Mouse (Mus musculus): Measurements from ENCODE around the gene Erlec1. TPM values are rescaled to one million over a fixed set of nuclear protein-coding genes. Genes with fewer than 3 reads are reported as not detected.

Gene Erlec1
- total RNA-seq (2014; rRNA removed): 11.1 and 15.2 TPM in 2 replicates
- 10.1 and 12.5 TPM in 2 replicates for polyA plus RNA-seq (2015; fragmentation: Nextera tagmentation; extraction: Ambion mirVana)

- peak; percentile 98 for ATAC-seq (ENCODE audit: low FRiP score)
- H3K9ac ChIP-seq (replicated peaks; ENCODE audit: low read length, poor library complexity, severe bottlenecking): peak within 1 kb of the TSS; percentile 83
- WGBS: under 1% methylated on average over 40 of the region's 40 CpGs
- peak within 1 kb of the TSS; percentile 71 for H3K4me2 ChIP-seq (ENCODE audit: low read depth, low read length, poor library complexity, severe bottlenecking)
- peak; percentile 96 for DNase-seq (ENCODE audit: low spot score)
- H3K36me3 ChIP-seq (ENCODE audit: insufficient read depth, low read length): peaks cover 9% of the 10 kb centered on the region; the same call in 1 of the 2 replicates
- H3K4me1 ChIP-seq (ENCODE audit: insufficient read depth, low read length): no peaks in the 10 kb centered on the region; the same call in 1 of the 2 replicates
- H3K27me3 ChIP-seq (ENCODE audit: insufficient read depth, low read length): no peaks in the 10 kb centered on the region
- peaks cover 5% of the 10 kb centered on the region; the same call in 1 of the 2 replicates for H3K9me3 ChIP-seq (ENCODE audit: low read length)
- TF ChIP-seq CTCF (IDR thresholded peaks at IDR 0.05): peak; percentile 44
- peak within 1 kb of the TSS; percentile 89 for H3K27ac ChIP-seq (ENCODE audit: low read depth, low read length)
- H3K4me3 ChIP-seq (ENCODE audit: low read depth, low read length): peak within 1 kb of the TSS; percentile 79
These were observed at the start of gene Erlec1 for GRCm38 (mm10) chr11:30954279-30954725. TSS of gene Erlec1 (minus strand) at chr11:30954335.

DNA sequence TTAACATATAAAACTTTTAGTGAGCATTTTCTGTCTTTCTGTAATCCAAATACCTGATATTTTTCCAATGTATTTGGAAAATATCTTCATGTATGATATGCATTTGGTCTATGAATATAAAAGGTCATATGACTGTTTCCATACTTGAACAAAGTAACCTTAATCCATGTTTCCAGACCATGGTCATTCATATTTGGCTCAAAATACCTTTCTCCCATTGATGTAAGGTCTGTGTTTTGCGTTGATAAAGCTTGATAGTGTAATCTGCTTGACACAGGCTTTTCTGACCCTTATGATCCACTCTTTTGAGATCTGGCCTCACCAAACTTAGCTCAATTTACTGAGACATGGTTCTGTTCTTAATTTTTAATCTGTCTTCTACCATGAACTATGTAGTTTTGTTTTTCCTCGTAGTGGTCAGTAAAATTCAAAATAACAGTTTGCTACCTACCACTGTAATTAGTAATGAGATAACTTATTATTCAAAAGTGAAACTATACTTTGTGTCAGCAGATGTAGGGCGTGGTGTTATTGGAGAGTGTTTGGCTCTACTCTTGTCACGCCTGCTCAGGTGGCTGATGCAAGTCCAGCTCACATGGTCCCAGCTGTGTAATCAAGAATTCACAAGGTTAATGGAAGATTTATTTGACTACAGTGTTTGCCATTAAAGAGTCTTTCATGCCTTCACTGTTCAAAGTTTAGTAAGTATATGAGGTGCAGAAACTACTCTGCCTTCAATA, 47.2 kb upstream of the Erlec1 start:
- no peaks in the 10 kb centered on the region for H3K4me1 ChIP-seq (ENCODE audit: insufficient read depth, low read length)
- H3K9ac ChIP-seq (replicated peaks; ENCODE audit: low read length, poor library complexity, severe bottlenecking): no peak overlapping the region
- WGBS: 94% methylated on average over 4 of the region's 4 CpGs
- no peaks in the 10 kb centered on the region for H3K27me3 ChIP-seq (ENCODE audit: insufficient read depth, low read length)
- no peak overlapping the region for H3K4me3 ChIP-seq (ENCODE audit: low read depth, low read length)
- DNase-seq (ENCODE audit: low spot score) (no peak), ATAC-seq (ENCODE audit: low FRiP score) (no peak)
- TF ChIP-seq CTCF (IDR thresholded peaks at IDR 0.05): no peak
- H3K4me2 ChIP-seq (ENCODE audit: low read depth, low read length, poor library complexity, severe bottlenecking): no peak overlapping the region
- no peak overlapping the region for H3K27ac ChIP-seq (ENCODE audit: low read depth, low read length)
- H3K36me3 ChIP-seq (ENCODE audit: insufficient read depth, low read length): no peaks in the 10 kb centered on the region
- no peaks in the 10 kb centered on the region for H3K9me3 ChIP-seq (ENCODE audit: low read length)

- Histone ChIP-seq H3K27ac (ENCODE audit: low read depth, low read length) (no peak overlapping the region), H3K4me1 (ENCODE audit: insufficient read depth, low read length) (no peaks in the 10 kb centered on the region), H3K4me2 (ENCODE audit: low read depth, low read length, poor library complexity, severe bottlenecking) (no peak overlapping the region), H3K36me3 (ENCODE audit: insufficient read depth, low read length) (no peaks in the 10 kb centered on the region), H3K27me3 (ENCODE audit: insufficient read depth, low read length) (no peaks in the 10 kb centered on the region), H3K4me3 (ENCODE audit: low read depth, low read length) (no peak overlapping the region), H3K9ac (replicated peaks; ENCODE audit: low read length, poor library complexity, severe bottlenecking) (no peak overlapping the region), H3K9me3 (ENCODE audit: low read length) (no peaks in the 10 kb centered on the region)
- WGBS: 86% methylated on average over 2 of the region's 2 CpGs
- TF ChIP-seq CTCF (IDR thresholded peaks at IDR 0.05): no peak
- DNase-seq (ENCODE audit: low spot score): no peak
- no peak for ATAC-seq (ENCODE audit: low FRiP score)
These were observed 45.9 kb upstream of the Erlec1 start for GRCm38 (mm10) chr11:31000028-31000427.

DNA sequence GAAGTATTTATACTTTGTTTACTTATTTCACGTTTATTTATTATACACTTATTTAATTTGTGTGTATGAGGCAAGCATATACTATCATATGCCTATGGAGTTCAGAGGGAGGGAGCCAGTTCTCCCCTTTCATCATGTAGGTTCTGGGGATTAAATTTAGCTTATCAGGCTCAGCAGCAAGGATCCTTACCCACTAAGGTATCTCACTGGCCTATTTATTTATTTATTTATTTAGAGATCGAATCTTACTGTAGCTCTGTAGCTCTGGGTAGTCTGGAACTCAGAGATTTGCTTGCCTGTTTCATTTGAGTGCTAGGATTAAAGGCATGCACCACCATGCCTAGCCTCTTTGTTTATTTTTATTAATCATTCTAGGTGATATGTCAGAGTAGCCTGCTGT, 44.6 kb upstream of the Erlec1 start:
- WGBS: 84% methylated on average over 2 of the region's 2 CpGs
- Histone ChIP-seq H3K4me2 (ENCODE audit: low read depth, low read length, poor library complexity, severe bottlenecking) (no peak overlapping the region), H3K36me3 (ENCODE audit: insufficient read depth, low read length) (no peaks in the 10 kb centered on the region), H3K9ac (replicated peaks; ENCODE audit: low read length, poor library complexity, severe bottlenecking) (no peak overlapping the region), H3K27ac (ENCODE audit: low read depth, low read length) (no peak overlapping the region), H3K9me3 (ENCODE audit: low read length) (no peaks in the 10 kb centered on the region), H3K4me1 (ENCODE audit: insufficient read depth, low read length) (no peaks in the 10 kb centered on the region), H3K27me3 (ENCODE audit: insufficient read depth, low read length) (no peaks in the 10 kb centered on the region), H3K4me3 (ENCODE audit: low read depth, low read length) (no peak overlapping the region)
- no peak for DNase-seq (ENCODE audit: low spot score)
- TF ChIP-seq CTCF (IDR thresholded peaks at IDR 0.05): no peak
- ATAC-seq (ENCODE audit: low FRiP score): no peak

- whole genome bisulfite sequencing: 86% methylated on average over 5 of the region's 5 CpGs
- no peak for ATAC-seq (ENCODE audit: low FRiP score)
- DNase-seq (ENCODE audit: low spot score): no peak
These were observed 44.1 kb upstream of the Erlec1 start for GRCm38 (mm10) chr11:30998199-30998598.

GRCm38 (mm10) chr11:30996670-30997069, 42.5 kb upstream of the Erlec1 start:
- WGBS: 89% methylated on average over 3 of the region's 3 CpGs
- no peak for TF ChIP-seq CTCF (IDR thresholded peaks at IDR 0.05)
- H3K27ac ChIP-seq (ENCODE audit: low read depth, low read length): no peak overlapping the region
- no peaks in the 10 kb centered on the region for H3K4me1 ChIP-seq (ENCODE audit: insufficient read depth, low read length)
- H3K36me3 ChIP-seq (ENCODE audit: insufficient read depth, low read length): no peaks in the 10 kb centered on the region
- H3K9ac ChIP-seq (replicated peaks; ENCODE audit: low read length, poor library complexity, severe bottlenecking): no peak overlapping the region
- H3K27me3 ChIP-seq (ENCODE audit: insufficient read depth, low read length): no peaks in the 10 kb centered on the region
- ATAC-seq (ENCODE audit: low FRiP score) (no peak), DNase-seq (ENCODE audit: low spot score) (no peak)
- H3K9me3 ChIP-seq (ENCODE audit: low read length): no peaks in the 10 kb centered on the region
- H3K4me2 ChIP-seq (ENCODE audit: low read depth, low read length, poor library complexity, severe bottlenecking): no peak overlapping the region
- no peak overlapping the region for H3K4me3 ChIP-seq (ENCODE audit: low read depth, low read length)

More at GRCm38 (mm10) chr11:30998199-30998598, 44.1 kb upstream of the Erlec1 start:
- Histone ChIP-seq H3K4me2 (ENCODE audit: low read depth, low read length, poor library complexity, severe bottlenecking) (no peak overlapping the region), H3K9ac (replicated peaks; ENCODE audit: low read length, poor library complexity, severe bottlenecking) (no peak overlapping the region), H3K4me1 (ENCODE audit: insufficient read depth, low read length) (no peaks in the 10 kb centered on the region), H3K27me3 (ENCODE audit: insufficient read depth, low read length) (no peaks in the 10 kb centered on the region), H3K9me3 (ENCODE audit: low read length) (no peaks in the 10 kb centered on the region), H3K36me3 (ENCODE audit: insufficient read depth, low read length) (no peaks in the 10 kb centered on the region), H3K27ac (ENCODE audit: low read depth, low read length) (no peak overlapping the region), H3K4me3 (ENCODE audit: low read depth, low read length) (no peak overlapping the region)
- no peak for TF ChIP-seq CTCF (IDR thresholded peaks at IDR 0.05)
